Mouse (Mus musculus) spleen, adult 2 months (tissue): ENCODE measurements at regions not wholly inside any gene's neighbourhood (a gene's known extent, or its start where the extent isn't known, plus 50 kb on each side); places are given as distances from the start of the nearest gene placed in this dataset.
A peak's percentile ranks its signal among the peaks of the same experiment; 100 is the strongest.
"Not testable (repeated sequence)": the region's sequence is repeated elsewhere in the genome, so short reads cannot be mapped to it uniquely, and the experiment has no call there.

Experiments
- DNase-seq, 2 experiments: peaks; one replicate each; pipeline versions ENCODE4 v3.0.0 to v3.0.0-alpha.2; 2012 to 2021; ENCODE audit warnings: low spot score in 2 of 2, low read depth in 1 of 2
- H3K27ac ChIP-seq: fragments of 200-500 bp; 2 replicates; pipeline ENCODE4 v1.5.1; 2012; ENCODE audit warnings: low read length, inconsistent platforms; ENCODE audit not compliant: insufficient read depth
- H3K27me3 ChIP-seq: fragments of 200-500 bp; 2 replicates; pipeline ENCODE4 v1.6.1; 2012; ENCODE audit warnings: mild to moderate bottlenecking, moderate library complexity, low read length, inconsistent platforms; ENCODE audit not compliant: control insufficient read depth, insufficient read depth
- H3K36me3 ChIP-seq: fragments of 200-500 bp; 2 replicates; pipeline ENCODE4 v1.6.1; 2012; ENCODE audit warnings: mild to moderate bottlenecking, low read length, inconsistent platforms; ENCODE audit not compliant: control insufficient read depth, insufficient read depth
- H3K4me1 ChIP-seq: fragments of 200-500 bp; 2 replicates; pipeline ENCODE4 v1.6.1; 2011; ENCODE audit warnings: inconsistent platforms; ENCODE audit not compliant: control insufficient read depth, insufficient read depth, insufficient read length
- H3K4me3 ChIP-seq: fragments of 200-500 bp; 2 replicates; pipeline ENCODE4 v1.5.1; 2011; ENCODE audit warnings: mild to moderate bottlenecking, inconsistent platforms; ENCODE audit not compliant: insufficient read depth, insufficient read length; ENCODE audit errors: extremely low read depth
- CTCF ChIP-seq: fragments of 200-500 bp; IDR thresholded peaks from 2 replicates; pipeline ENCODE4 v1.5.1; 2011; ENCODE audit warnings: mild to moderate bottlenecking, inconsistent platforms; ENCODE audit not compliant: insufficient read depth, insufficient read length, insufficient replicate concordance; ENCODE audit errors: extremely low read depth
- POLR2A ChIP-seq: fragments of 200-500 bp; IDR thresholded peaks from 2 replicates; pipeline ENCODE4 v1.6.1; 2011; ENCODE audit warnings: low read depth, low read length, inconsistent platforms
- WGBS: fragments of 180-500 bp; shearing (Covaris S2); methylation state at CpG from one replicate; pipeline ENCODE4 v1.1.7; 2018; 5-methylcytosine and 5-hydroxymethylcytosine counted together

DNA sequence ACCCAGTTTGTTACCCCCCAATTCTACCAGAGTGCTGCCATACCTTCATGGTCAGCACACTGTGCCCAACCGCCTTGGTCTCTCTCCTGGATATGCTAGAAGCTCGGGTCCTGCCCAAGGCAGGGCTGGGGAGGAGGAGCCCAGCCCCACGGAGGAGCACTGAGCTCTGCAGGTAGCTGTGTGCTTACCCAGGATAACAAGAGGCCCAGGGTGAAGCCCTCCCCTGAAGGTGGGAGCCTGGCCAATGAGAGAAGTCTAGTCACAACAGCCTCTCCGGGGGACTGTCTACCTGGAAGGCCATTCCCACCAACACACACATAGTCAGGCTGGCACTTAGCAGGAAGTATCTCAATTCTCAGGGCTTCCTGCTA, 76.2 kb downstream of the Cryaa start:
- no peak overlapping the region for H3K4me3 ChIP-seq
- no peak for DNase-seq
- TF ChIP-seq POLR2A (no peak), CTCF (no peak)
- no peaks in the 10 kb centered on the region for H3K27me3 ChIP-seq
- H3K4me1 ChIP-seq, result peaks cover 20% of the 10 kb centered on the region; the same call in 1 of the 2 replicates
- no peaks in the 10 kb centered on the region for H3K36me3 ChIP-seq
- H3K27ac ChIP-seq, result peak overlapping the region; percentile 90
- 37% methylated on average over 4 of the region's 4 CpGs for WGBS

DNA sequence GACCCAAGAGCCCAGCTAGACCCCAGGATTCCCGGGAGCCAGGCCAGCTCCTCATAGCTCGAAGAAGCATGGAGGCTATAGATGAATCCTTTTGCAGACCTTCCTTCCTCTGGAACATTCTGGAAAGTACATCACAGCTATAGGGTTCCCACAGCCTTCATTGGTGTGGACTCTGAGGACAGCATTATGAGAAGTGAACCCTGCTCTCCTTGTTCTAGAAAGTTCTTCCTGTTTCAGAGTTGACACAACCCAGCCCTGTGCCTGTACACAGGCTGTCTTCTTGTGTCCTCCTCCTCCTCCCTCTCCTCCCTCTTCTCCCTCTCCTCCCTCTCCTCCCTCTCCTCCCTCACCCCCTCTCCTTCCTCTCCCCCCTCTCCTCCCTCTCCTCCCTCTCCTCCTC, 82.9 kb downstream of the Cryaa start:
- no peak for DNase-seq
- 89% methylated on average over 2 of the region's 2 CpGs for WGBS
- H3K27me3 ChIP-seq, result no peaks in the 10 kb centered on the region
- no peaks in the 10 kb centered on the region for H3K36me3 ChIP-seq
- H3K4me1 ChIP-seq, result peaks cover 3% of the 10 kb centered on the region; the same call in 1 of the 2 replicates
- no peak overlapping the region for H3K4me3 ChIP-seq
- H3K27ac ChIP-seq, result 0 out of 2 replicates have a peak overlapping the region, but pooled peaks have one; percentile 36
- no peak for TF ChIP-seq POLR2A
- no peak for TF ChIP-seq CTCF

DNA sequence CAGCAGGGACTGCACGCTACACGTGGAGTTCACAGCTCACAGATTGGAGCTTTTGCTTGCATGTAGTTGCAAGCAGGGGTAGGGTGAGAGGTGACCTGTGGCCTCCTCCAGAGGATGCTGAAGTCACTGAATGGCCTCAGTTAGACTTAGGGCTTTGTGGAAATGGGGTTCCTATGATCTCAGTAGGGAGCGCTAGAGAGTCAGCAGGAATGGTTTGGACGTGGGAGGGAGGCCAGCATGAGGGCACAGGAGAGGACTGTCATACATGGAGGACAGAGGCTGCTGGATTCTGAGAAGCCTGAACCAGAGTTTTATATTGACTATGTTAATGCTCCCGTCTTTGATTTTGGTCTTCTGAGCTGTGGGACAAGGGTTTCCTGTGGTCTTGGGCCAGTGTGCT, 85.5 kb downstream of the Cryaa start:
- 73% methylated on average over 5 of the region's 5 CpGs for WGBS

DNA sequence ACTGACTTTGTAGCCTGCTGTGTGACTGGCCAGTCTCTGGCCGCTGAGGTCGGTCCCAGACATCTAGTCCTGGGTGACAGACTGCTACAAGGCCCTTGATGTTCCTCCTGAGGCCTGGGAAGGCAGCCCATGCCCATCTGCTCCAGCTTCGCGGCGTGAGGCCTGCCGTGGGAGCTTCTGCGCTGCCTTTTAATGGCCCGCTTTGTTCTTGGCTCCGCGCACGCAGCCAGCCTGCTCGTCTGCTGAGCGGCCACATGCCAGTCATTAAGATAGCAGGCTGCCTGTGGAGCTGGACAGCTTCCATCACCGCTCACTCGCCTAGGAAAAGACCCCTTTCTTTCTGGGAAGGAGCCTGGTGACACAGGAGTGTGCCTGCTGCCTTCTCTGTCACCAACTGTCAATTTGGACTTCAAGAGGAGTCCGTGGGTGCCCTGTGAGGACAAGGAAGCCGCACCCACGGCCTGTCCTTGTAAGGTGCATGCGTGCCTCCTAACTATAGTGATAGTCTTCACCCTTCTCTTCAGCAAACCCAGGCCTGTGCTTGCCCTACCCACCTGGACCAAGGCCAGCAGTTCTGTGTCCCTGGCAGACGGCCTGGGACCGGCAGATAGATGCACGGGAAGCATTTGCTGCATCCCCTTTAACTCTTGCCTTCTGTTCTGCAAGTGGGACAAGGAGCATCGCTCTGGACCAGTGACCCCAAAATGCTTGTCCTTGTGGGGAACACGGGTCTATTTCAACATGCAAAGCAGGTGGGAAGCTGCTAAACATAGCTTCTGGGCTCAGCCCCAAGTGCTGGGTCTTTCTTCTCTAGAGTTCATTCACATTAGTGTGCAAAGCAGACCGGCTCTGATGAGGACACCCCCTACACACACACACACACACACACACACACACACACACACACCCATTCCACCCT, 88.6 kb downstream of the Sik1 start:
- no peaks in the 10 kb centered on the region for H3K36me3 ChIP-seq
- 0 out of 2 replicates have a peak overlapping the region, but pooled peaks have one; percentile 38 for H3K27ac ChIP-seq
- DNase-seq, result no peak
- TF ChIP-seq POLR2A (no peak), CTCF (no peak)
- H3K4me1 ChIP-seq, result peaks cover 18% of the 10 kb centered on the region
- WGBS, result 70% methylated on average over 25 of the region's 25 CpGs
- H3K4me3 ChIP-seq, result no peak overlapping the region
- no peaks in the 10 kb centered on the region for H3K27me3 ChIP-seq

More for the DNA sequence above, 85.5 kb downstream of the Cryaa start:
- H3K27ac ChIP-seq, result no peak overlapping the region
- H3K4me3 ChIP-seq, result no peak overlapping the region
- TF ChIP-seq POLR2A (no peak), CTCF (peak; percentile 31; the same call in 1 of the 2 replicates)
- peaks cover 18% of the 10 kb centered on the region for H3K4me1 ChIP-seq
- H3K36me3 ChIP-seq, result no peaks in the 10 kb centered on the region
- DNase-seq, result no peak
- no peaks in the 10 kb centered on the region for H3K27me3 ChIP-seq

DNA sequence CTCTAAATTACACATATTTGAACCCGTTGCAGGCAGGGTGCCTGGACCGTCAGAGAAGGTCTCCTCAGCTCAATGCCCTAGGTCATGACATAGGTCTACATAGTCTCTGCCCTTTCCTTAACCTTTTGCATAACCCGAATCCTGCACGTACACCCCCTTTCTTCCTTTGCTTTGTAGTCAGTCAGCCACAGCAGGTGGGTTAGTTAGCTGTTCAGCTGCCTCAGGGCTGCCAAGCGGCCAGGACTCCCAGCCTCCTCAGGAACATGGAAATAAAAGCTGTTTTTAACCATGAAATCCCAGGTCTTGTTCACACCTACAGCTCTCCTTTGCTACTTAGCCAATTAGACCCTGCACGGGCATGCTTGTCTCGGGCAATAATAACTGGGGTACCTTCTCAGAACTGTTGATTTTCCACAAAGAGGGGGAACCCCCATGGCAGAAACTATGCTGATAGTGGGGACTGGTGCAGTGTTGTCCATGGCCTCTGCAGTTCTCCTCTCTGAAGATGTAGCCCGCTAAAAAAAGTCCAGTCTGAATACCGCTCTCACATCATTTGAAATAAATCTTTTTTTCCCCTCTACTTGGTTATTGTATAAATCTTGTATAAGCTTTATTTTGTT, 83.3 kb downstream of the Sik1 start:
- DNase-seq, result no peak
- Histone ChIP-seq H3K27me3 (no peaks in the 10 kb centered on the region), H3K36me3 (no peaks in the 10 kb centered on the region), H3K4me1 (peaks cover 10% of the 10 kb centered on the region; the same call in 1 of the 2 replicates), H3K4me3 (no peak overlapping the region), H3K27ac (no peak overlapping the region)
- 67% methylated on average over 9 of the region's 9 CpGs for WGBS
- TF ChIP-seq CTCF (no peak), POLR2A (no peak)

DNA sequence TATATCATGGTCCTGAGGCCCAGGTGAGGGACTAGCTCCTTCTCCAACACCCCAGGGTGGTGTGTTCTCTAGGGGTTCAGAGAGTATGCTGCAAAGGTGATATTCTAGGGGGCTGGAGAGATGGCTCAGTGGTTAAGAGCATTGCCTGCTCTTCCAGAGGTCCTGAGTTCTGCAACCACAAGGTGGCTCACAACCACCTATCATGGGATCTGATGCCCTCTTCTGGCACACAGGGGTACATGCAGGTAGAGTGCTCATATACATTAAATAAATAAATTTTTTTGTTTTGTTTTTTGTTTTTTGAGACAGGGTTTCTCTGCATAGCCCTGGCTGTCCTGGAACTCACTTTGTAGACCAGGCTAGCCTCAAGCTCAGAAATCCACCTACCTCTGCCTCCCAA, 81.7 kb downstream of the Sik1 start:
- not testable (repeated sequence) for H3K36me3 ChIP-seq, H3K4me1 ChIP-seq, H3K4me3 ChIP-seq, H3K27ac ChIP-seq, DNase-seq, H3K27me3 ChIP-seq

DNA sequence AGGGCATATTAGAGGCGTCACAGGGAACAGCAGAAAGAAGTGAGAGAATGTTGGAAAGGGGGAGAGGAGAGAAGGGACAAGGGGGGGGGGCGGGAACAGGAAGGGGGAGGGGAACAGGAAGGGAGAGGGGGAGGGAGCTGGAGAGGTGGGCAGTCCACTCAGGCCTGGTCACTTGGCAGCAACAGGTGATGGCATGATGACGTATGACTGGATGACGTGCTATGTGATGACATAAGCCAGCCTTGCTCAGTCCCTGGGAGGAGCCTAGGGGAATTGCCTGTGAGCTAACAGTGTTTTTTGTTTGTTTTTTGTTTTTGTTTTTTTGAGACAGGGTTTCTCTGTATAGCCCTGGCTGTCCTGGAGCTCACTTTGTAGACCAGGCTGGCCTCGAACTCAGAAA, 80.6 kb downstream of the Sik1 start:
- WGBS, result 88% methylated on average over 5 of the region's 5 CpGs
- Histone ChIP-seq H3K27me3 (no peaks in the 10 kb centered on the region), H3K36me3 (no peaks in the 10 kb centered on the region), H3K27ac (no peak overlapping the region), H3K4me3 (no peak overlapping the region), H3K4me1 (no peaks in the 10 kb centered on the region; the same call in 1 of the 2 replicates)
- TF ChIP-seq POLR2A (no peak), CTCF (no peak)
- DNase-seq, result no peak
